Mouse (Mus musculus): ENCODE data around the gene Klrb1c.
"Not testable (repeated sequence)": the region's sequence is repeated elsewhere in the genome, so short reads cannot be mapped to it uniquely, and the experiment has no call there.

DNA sequence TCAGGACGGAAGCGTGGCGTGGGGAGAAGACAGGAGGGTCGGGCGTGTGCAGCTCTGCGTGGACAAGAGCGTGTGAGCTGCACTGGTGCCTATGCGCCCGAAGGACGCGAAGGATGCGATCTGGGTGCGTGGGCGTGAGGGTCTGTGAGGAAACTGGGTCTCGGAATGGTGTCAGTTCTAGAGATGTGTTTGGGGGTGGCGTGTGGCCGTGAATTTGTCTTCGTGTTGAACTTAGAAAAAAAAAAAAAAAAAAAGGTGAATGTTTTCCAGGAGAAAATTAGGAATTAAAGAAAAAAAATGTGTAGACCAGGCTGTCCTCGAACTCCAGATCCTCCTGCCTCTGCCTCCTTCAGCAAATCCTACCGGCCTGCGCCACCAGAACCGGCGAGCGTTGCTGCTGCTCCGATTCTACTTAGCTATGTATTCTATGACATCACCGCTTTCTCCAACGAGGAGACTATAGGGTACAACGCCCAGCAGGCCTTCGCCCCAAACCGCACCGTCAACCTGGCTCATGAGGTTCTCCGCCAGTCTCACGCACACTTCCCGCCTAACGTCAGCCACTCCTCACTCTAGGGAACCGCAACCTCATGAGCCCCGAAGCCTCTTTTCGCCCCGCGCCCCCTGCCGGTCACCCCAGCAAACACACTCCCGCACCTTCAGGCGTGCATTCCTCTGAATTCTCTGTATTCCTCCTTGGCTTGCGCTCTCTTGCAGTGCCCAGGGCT lies 28.4 kb downstream of the Klrb1c start:
- peak; percentile 83 for TF ChIP-seq CTCF (IDR thresholded peaks at IDR 0.05)
- TF ChIP-seq EP300 (IDR thresholded peaks at IDR 0.05) = not testable (repeated sequence)

Data from lung, postnatal 0 days (tissue).